Mouse (Mus musculus): ENCODE data around the gene Baiap2.

GRCm38 (mm10) chr11:119954749-119955337 is 12.3 kb downstream of the Baiap2 start:
- TF ChIP-seq POLR2A (IDR thresholded peaks at IDR 0.05; ENCODE audit: insufficient read depth, low read depth, low read length), result no peak
- TF ChIP-seq CTCF (IDR thresholded peaks at IDR 0.05), result no peak

Measured in heart, adult 2 months (tissue).